Mouse (Mus musculus) brain, adult 2 months (tissue): Measurements from ENCODE around the gene Cdk2.
"Not testable (repeated sequence)": the region's sequence is repeated elsewhere in the genome, so short reads cannot be mapped to it uniquely, and the experiment has no call there.

ENCODE experiments used
- DNase-seq: peaks from one replicate; pipeline ENCODE4 v3.0.0; 2011; ENCODE audit warnings: low read depth, low spot score

Gene Cdk2

DNA sequence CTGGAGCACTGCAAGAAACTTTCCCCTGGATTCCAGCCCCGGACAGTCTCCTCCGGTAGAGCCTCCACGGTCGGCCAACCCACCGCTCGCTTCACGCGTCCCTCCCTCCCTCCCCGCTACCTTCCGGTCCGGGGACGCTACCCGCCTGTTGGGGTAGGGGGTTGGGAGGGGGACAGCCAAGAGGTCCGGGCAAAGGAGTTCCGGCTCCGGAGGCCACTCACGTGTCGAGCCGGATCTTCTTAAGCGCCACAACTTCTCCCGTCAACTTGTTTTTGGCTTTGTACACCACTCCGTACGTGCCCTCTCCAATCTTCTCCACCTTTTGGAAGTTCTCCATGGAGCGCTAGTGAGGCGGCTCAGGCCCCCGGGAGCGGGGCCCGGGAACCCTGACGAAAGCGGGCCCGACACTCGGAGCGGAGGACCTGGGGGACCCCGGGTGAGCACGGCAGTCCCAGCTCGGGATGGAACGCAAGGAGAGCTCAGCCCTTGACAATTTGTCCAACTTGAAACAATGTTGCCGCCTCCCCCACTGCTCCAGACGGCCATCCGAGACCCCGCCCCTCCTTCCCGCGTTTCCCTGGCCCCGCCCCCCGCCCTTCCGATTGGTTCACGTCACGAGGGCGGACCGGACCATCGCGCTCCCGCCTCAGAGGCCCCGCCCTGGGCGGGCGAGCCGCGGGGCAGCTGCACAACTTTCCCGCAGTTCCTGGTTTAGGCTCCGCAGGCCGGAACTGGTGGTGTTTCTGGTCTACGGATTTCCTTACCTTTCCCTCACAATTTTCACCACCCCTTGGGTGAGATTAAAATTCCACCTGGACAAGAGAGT is at the start of gene Cdk2:
Gene Cdk2 (minus strand): TSS at position 541 of the 826 bp plus-strand sequence.
- peak; percentile 90 for DNase-seq

DNA sequence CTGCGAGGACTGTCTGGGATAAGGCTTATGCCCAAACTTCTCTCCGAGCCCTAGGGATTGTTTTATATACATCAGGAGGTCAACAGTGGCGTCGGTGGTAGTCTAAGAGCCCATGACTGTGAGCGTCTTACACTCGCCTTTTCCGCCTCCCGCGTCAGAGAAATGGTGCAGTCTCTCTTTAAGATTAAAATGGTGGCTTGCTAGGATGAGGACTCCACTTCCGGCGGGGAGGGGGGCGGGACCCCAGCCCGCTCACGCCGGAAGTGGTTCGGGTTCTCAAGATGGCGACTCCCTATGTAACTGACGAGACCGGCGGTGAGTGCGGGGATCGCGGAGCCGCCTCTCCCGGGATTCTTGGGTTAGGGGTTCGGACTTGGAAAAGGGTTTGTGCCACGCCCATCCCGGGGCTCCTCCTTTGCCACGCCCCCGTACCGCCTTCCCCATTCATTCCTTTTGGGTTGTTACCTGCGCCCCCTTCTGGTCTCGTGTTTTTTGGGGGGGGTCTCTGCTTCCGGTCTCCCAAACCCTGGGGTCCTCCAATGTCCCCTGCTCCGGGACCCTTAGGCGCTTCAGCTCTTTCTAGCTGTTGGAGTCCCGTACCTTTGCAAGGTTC is 43.5 kb upstream of the Cdk2 start:
- peak; percentile 96 for DNase-seq

DNA sequence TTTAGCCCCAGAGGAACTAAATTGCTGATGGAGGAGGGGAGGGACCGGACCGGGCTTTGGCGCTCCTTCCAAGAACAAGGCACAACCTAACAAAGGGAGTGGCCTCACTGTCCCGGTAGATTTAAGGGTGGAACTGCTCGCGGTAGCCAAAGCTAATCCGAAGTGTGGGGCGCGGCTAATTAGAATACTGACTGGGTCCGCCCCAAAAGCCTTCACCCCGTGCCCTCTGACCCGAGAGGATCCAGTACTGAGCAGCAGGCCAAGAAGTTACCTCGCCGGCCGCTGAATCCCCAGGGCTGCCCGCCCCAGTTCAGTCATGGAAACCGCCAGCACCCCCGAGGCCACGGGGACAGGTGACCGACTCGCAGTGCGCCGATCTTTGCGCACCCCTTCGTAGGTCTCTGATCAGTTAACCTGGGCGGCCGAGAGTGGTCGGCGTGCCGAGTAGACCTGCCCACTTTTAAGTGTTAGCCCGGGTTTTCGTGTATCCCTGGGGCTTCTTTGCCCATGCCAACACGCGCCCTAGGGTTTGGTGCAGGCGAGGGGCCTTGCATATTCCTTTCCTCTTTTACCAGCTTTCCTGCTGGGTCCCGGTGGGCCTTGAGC is 42.9 kb upstream of the Cdk2 start, which contains the start of gene Pym1:
Gene Pym1 (plus strand): TSS at position 244 of the 606 bp plus-strand sequence.
- peak; percentile 70 for DNase-seq

DNA sequence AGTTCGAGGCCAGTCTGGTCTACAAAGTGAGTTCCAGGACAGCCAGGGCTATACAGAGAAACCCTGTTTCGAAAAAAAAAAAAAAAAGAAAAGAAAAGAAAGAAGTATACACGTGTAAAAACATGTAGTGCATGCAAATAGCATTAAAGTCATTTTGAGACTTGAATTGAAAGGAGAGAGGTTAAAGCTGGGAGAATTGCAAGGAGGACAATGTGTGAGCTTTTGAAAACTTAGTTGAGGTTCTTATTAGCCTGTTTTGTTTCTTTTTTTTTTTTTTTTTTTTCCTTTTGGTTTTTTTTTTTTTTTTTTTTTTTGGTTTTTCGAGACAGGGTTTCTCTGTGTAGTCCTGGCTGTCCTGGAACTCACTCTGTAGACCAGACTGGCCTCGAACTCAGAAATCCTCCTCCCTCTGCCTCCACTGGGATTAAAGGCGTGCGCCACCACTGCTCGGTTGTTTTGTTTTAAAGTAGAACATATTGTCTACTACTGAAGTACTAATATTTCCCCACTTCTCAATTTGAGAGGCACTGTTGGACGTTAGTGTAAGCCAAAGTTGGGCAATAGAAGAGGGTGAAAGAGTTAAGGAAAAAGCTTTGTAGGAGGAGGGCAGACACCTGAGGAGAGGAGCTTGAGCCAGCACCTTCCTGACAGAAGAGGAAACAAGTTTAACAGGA is 42.3 kb upstream of the Cdk2 start:
- DNase-seq = no peak

DNA sequence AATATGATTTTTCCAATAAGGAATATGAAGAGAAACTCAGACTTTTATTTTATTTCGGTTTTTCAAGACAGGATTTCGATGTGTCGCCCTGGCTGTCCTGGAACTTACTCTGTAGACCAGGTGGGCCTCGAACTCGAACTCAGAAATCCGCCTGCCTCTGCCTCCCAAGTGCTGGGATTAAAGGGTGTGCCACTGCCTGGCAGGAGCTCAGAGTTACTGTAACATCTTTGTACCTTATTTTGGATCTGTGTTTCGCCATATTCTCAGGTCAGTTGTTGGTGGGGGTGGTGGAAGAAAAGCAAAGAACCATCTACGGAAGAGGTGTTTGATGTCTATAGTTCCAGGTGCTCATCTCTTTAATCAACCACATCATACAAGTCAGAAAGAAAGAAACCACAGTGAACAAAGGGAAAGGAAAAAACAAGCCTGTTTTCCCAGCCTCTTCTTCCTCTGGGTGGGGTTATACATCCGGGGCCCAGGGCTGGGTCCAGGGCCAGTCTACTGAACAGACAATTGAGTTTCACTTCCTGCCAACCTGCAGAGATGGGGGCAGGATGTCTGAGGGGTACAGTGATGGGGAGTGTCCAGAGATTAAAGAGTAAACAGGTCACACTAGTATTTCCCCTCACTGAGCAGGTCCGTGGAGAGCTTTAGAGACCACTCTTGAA is 41.2 kb upstream of the Cdk2 start:
- DNase-seq = no peak

DNA sequence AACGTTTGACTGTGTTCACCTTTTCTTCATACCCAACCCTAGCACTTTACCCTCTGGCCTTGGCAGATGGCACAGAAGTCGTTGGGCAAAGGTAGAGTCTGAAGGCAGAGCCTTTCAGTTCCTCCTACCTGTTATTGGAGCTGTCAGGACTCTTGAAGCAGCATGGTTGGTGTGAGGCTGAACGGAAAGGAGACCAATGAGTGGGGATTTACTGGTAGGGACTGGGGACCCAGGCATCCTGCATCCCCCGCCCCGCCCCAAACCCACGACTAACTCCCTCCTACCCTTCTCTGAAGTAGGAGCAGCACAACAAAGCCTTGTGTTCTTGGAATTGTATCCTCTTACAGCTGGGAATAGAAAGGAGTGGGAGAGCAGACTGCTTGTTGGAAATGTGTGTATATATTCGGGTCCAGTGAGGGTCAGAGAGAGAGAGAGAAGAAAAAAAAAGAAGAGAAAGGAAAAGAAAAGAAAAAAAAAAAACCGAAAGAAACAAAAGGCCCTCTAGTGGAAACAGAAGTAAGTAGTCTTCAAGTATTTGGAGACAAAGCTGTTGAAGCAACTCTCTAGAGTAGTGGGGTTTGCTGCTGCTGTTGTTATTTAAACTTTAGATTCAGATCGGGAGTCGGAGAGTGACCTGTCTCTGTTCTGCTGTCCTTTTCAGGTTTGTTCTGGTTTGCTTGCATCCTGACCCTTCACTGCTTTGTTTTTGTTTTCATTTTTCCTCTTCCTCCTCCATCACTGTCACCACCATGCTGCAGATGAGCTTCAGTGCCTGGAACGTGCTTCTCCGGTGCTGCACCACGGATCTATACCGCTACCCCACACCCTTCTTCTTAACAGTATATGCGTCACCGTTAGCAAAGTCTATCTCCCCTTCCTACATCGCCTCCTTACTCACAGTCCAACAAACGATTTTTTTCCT is 40.1 kb upstream of the Cdk2 start, which contains the start of gene Dgka:
Gene Dgka (minus strand): TSS at position 176 of the 922 bp plus-strand sequence.
- peak; percentile 16 for DNase-seq

DNA sequence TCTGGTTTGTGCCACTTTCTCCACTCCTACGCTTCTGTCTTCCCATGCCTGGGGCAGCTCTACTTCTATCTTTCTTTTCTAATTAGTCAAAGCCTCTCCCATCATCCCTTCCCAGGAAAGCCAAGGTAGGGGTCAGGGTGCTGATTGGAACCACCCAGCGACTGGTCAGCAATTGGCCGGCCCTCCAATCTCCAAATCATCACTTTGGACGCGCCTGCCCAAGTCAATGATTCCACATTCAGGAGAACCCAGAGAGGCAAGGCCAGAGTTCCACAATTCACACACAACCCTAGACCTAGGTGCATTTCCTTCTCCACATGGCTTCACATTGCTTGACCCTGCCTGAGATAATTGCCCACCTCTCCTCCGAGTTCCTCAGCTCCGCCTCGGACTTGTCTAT is 39.4 kb upstream of the Cdk2 start:
- no peak for DNase-seq

DNA sequence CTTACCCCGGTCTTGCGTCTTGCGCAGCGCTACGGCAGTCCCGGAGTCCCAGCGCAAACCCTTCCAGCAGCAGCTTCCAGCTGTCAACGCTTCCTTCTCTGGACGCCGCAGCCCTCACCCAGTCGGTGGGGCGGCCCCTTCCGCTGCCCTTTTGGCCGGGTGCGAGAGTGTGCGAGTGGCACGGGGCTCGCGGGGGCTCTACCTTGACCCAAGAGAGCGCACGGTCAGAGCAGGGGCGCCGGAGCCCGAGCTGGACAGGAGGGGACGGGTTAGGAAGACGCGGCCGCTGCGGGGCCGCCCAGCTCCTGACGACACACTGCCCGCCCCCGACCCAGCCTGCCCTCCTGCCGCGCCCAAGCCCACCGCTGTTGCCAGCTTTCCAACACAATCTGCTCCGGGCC is 39.0 kb upstream of the Cdk2 start:
- DNase-seq = peak; percentile 62

DNA sequence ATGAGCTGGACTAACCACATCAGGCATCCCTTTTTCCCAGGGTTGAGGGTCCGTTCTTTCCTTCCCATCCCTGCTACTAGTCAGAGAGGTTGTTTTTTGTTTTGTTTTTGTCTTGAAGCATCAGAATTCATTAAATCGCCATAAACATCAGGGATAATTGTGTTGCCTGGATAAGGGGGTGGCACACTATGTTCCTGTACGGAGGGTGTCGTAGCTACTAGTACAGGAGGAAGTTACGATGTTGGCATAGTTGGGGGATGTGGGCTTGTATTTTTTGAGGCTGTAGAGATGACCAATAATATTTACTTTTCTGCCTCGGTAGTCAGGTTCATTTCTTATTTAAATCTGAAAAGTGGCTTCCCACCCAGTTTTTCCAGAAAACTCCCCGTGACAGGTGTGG is 38.4 kb upstream of the Cdk2 start:
- DNase-seq = peak; percentile 27

DNA sequence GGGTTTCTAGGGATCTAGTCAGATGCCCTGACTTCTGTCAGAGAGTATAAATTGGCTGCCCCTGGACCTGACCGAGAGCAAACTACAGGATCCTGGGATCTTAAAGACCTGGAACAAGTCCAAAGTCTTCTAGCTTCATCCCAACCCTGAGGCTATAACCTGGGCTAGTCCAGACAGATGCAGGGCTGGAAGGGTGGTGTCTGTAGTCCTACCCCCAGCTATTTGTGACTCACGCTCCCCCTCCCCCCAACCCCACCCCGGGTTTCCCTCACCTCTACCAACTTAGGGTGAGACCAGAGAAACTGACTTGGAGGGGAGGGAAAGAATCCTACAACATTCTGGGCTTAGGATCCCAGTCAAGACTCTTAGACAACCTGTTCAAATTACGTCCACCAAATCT is 37.8 kb upstream of the Cdk2 start:
- no peak for DNase-seq

DNA sequence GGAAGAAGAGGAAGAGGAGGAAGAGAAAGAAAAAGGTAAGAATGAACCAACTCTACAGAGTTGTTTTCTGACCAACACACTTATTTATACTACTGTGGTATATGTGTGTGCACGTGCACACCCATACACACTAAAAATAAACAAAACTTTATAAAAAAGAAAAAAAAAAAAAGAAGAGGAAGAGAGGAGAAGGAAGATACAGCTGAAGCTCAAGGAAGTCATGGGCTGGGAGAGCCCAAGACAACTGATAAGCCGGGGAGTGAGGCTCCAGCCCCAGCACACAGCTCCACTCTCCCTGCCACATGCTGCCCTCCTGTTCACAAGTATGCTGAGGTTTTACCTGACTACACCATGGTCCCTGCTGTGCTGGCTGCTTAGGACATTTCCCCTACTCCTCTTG is 35.5 kb upstream of the Cdk2 start:
- no peak for DNase-seq

DNA sequence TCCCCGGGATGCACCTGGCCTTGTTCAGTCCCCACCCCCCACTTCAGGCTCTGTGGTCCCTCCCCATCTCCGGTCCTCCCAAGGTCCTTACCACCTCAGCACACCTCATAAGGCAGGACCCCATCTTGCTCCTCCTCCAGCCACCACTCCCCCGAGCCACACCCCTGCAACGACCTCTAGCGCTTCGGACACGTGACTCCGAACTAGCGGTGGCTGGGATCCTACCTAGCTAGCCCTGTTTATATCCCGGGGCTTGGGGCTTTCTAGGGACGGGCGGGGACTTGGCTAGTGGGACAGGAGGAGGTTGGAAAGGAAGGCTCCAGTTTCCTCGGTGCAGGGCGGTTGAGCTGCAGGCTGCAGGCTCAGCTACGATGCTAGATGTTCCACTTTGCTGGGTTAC is 32.6 kb upstream of the Cdk2 start:
- DNase-seq = peak; percentile 22

DNA sequence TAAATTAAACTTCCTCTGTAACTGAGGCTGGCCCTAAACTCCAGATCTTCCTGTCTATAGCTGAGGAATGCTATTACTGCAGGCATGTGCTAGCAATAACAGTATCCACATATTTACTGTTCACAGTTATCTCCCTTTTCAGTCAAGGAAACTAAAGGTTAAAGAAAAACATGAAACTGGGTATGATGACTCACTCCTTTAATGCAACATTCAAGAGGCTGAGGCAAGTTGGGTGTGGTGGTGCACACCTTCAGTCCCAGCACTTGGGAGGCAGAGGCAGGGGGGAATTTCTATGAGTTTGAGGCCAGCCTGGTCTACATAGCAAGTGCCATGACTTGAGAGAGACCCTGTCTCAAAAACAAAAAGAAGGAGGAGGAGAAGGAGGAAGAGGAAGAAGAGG is 27.2 kb upstream of the Cdk2 start:
- no peak for DNase-seq

DNA sequence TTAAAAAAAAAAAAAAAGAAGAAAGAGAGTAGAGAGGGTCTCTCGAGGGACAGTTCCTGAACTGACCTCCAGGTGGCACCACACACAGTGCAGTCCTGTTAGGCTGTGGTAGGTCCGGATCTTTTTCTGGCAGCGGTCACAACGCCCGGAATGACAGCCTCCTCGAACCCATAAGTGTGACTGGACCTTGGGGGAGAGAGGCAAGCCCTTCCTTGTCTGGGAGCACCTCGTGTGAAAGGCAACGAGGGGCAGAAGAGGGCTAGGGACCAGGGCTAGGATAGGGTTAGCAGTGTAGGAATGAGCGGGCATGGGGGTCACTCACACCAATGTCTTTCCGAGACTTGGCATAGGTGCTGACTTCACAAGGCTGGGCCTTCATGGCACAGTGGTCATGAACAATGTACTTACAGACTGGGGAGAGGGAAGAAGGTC is 26.2 kb upstream of the Cdk2 start:
- DNase-seq = peak; percentile 76

DNA sequence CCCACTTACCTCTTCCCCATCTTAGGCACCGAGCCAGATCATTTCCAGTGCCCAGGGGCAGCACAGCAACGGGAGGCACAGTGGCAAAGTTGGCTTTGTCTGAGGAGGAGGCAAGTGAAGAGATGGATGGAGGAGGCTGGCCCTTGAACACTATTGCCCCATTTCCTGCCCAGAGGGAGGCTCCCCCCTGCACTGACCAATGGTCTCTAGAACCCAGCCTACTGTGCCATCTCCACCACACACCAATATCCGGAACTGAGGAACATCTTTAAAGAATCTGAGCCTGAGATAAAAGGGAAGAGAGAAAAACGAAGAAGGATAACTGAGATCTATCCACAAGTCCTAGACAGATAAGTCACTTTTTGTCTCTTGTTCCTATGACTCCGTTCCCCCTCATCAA is 23.2 kb upstream of the Cdk2 start:
- DNase-seq = no peak

DNA sequence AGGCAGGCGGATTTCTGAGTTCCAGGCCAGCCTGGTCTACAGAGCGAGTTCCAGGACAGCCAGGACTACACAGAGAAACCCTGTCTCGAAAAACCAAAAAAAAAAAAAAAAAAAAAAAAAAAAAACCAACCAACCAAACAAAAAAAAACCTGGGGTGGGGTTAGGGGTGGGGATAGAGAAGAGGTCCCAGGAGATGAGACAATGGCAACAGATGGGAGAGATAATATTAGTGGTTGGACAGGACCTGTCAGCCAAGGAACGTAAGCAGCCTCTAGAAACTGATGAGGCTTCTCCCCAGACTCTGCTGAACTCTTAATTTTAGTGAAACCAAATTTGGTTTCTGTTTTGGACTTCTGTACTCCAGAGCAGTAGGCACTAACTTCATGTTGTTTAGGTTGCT is 20.6 kb upstream of the Cdk2 start:
- DNase-seq = not testable (repeated sequence)

DNA sequence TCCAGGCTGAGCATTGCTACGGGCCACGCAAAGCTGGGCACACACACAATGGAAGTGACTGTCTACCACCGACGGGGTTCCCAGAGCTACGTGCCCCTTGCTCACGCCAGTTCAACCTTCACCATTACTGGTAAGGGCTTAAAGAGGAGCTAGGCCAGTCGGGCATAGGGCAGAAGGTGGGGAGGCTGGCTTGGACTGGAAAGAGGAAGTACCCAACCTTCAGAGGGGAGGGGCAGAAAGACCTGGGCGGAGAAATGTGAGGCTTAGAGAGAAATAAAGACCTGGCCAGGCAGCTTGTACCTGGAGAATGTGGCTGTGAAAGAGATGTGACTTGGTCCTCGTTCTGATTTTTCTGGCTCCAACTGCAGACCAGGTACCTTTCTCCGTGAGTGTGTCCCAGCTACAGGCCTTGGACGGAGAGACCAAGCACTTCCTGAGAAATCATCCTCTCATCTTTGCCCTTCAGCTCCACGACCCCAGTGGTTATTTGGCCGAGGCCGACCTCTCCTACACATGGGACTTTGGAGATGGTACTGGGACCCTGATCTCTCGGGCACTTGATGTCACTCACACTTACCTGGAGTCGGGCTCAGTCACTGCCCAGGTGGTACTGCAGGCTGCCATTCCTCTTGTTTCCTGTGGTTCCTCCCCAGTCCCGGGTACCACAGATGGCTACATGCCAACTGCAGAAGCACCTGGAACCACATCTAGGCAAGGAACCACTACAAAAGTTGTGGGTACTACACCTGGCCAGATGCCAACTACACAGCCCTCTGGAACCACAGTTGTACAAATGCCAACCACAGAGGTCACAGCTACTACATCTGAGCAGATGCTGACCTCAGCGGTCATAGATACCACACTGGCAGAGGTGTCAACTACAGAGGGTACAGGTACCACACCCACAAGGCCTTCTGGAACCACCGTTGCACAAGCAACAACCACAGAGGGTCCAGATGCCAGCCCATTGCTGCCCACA is 11.0 kb upstream of the Cdk2 start:
- no peak for DNase-seq

DNA sequence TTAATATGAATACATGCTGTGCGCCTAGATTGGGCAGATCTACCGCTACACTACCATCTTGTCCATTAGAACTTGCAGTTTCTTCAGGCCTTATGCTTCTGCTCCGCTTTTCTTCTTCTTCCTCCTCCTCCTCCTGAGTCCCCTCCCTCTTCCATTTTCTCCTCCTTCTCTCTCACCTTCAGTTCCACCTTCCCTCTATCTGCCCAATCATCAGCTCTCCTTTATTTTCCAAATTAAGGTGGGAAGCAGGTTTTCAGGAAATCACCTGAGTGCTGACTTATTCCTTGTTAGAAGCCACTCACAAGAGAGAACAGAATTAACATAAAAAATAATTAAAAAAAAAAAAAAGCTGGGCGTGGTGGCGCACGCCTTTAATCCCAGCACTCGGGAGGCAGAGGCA is 6.5 kb upstream of the Cdk2 start:
- DNase-seq = not testable (repeated sequence)

DNA sequence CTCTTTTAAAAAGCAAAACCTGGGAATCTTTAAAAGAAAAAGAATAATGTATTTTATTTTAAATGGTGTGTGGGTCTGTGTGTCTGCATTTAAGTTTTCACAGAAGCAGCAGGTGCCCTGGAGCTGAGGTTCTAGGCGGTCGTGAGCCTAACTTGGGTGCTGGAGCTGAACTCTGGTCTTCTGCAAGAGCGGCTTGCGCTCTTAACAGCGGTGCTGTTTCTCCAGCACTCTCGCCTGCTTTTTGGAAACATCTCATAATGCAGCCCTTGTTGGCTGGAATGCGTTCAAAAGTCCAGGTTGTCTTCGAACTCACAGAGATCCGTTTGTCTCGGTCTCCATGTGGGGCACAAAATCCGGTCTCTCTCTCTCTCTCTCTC is 474 bp upstream of the Cdk2 start:
- no peak for DNase-seq
